Mouse (Mus musculus) adrenal gland (tissue): Measurements from ENCODE around the gene Maml3.

Experiments used
- intact Hi-C: fragments of 180-260 bp; cut with DNase I; formaldehyde crosslinking; loops from one replicate; pipeline ENCODE4 v1.15.1; 2025

The Maml3 gene

DNA sequence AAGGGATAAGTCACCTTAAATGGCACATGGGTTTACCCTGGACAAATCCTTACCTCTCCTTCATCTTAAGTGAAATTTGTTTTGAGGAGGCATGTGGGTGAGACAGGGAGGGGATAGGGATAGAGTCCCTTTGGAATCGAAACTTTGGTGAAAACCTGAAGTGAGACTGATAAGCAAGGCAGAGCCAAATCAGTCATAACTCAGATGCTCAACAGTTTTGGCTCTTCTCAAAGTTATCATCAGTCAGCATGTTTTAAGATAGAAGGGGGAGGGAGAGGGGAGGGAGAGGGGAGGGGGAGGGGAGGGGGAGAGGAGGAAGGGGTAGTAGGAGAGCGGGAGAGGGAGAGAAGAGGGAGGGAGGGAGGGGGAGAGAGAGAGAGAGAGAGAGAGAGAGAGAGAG, 223.5 kb downstream of the Maml3 start:
- intact Hi-C loops = loop anchor here (10.0 kb wide), 1 partner anchor 313 kb away; no protein-coding TSS in a partner anchor

DNA sequence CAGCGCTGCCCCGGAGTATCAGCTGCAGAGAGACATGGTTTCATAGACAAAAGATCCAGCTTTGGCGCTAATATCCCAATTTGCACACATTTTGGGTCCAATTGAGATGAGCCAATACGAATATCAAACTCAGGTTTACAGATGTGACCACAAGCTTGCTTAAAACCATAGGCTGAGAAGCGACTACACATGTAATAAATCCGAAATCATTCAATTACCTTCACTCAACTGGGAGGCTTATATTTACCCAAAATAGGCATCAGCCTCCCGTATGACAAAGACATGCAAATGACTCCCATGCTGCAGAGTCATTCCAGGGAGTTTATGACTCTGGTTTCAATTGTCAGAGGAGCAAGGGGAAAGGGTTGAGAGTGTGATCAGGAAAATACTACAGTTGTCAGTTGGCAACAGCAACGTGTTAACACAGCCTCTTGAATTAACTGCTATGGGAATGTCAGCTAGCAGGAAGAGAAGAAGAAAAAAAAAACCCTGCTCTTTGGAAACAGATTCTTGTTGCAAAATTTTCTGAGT, 224.3 kb downstream of the Maml3 start:
- intact Hi-C loops = loop anchor here (10.0 kb wide), 1 partner anchor 314 kb away; no protein-coding TSS in a partner anchor

DNA sequence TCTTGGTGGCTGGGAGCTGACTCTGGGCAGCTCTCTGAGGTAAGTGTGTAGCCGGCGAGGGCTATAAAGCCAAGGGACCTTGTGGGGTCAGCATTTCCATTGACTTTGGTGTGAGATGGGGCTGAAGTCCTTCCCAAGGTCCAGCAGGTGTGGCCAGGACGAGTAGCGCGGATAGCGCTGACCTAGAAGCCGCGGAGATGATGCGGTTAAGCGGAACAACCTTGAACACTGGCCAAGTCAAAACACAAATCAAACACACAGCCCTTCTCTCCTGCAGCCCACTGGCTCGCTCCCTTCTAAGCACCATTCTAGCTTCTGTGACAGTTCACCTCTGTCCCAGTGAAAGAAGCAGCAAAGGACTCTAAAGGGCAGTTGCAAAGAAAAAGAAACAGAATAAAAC, 225.7 kb downstream of the Maml3 start:
- intact Hi-C loops = no loop called here

DNA sequence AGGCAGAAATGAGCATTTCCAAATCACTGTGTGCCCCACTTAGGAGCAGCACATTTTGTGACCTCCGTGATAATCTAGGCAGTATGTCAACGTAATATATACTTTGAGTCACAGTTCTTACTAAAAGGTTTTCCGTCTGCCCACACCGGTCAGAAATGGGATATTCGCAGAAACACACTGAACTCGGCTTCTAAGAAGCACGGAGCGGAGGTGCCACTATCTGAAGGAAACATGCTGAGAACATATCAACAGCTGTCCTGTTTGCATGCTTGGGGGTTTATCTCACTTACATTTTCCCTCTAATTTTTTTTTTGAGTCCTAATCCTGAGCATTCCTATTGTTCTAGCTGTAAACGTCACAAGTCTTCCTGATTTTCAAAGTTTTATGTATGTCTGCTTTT, 226.3 kb downstream of the Maml3 start:
- intact Hi-C loops = no loop called here

DNA sequence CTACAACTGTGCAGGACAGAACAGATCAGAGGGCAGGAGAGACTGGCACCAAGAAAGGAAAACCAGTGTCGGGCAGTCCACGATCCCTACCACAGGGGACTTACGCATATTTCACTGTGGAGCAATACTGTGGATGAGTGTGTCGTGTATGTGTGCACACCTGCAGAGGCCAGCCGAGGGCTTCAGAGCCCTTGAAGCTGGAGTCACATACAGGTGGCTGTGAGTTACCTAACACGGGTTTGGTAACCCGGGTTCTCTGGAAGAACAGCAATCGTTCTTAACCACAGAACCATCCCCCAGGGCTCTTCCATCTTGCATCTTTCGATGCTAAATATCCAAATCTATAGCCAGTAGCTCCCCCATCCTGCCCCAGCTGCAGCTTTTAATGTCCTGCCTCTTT, 228.1 kb downstream of the Maml3 start:
- intact Hi-C loops = no loop called here

DNA sequence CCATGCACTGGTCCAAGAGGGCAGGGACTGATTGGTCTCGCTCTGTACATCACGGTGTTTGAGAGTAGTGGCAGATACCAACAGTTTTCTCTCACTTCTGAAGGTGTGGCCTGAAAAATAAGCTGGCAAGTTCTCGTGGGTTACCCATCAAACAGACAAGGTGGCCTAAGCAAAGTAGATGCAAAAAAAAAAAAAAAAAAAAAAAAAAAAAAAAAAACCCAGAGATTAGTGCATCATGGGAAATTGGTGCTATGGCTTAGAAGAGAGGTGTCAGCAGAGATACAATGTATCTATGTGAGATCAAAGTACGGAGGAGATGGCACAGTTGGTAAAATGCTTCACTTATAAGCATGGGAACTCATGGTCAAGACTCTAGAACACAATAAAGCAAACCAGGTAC, 229.2 kb downstream of the Maml3 start:
- intact Hi-C loops = no loop called here

DNA sequence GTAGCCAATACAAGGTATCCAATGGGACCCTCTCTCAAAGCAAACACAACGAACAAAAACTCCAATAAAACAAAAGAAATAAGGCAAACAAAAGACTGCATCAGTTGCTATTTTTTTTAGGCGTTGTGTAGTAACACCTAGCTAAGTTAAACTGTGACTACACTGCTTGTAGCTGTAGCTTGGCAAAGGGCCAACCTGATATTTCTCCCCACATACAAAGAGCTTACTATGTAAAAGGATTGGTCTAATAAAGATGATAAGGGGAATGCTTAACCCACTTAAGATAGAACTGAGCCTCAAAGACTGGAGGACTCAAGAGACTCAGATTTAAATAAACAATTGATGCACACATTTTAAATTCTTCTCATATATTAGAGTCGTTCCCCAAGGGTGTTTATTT, 230.6 kb downstream of the Maml3 start:
- intact Hi-C loops = no loop called here

DNA sequence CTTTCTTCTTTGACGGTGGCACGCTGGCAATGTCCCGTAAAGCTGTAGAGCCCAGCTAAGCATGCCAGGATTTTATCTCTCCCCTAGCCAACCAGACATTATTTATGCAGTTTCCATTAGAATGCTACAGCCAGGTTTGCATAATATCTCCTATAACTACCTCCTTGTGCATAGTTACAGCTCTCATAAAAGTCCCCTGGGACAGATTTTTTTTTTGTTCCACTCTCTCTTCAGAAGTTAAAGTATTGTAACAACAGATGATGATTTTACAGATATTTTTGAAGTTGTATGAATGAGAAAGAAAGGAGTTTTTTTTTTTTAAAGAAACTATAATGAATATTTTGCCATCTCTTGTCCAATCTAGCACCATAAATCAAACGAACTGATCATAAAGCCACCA, 232.1 kb downstream of the Maml3 start:
- intact Hi-C loops = no loop called here

DNA sequence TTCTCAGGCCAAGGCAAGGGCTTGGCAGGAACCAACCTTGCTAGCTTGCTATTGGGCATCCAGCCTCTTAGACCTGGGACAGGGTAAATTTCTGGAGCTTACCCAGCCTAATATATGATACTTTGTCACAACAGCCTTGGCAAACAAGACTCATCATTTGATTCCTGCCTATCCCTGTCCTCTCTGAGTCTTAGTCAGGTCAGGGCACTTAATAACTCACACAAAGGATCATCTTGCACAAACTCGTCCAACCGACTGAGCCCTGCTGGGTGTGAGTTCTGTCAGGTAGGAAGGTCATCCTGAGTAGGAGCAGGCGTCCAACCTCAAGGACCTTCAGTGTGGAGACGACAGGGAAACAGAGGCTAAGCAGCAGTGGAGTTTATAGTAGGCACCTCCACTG, 233.5 kb downstream of the Maml3 start:
- intact Hi-C loops = no loop called here

DNA sequence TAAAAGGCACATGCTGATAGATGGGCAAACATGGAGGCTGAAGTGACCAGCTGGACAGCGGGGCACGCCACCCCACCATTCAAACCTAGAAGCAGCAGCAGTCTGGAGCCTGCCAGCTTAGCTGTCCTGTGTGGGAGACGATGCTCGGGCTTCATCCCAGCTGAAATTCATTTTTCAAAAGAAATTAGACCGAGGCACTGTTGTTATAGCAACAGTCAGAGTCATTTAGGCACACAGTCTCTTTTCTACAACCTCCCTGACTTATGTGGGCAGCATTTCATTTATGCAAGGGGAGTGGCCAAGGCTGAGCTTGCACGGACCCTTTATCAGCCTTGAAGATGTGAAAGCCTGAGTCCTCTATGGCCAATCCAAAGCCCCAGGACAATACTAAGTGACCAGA, 234.9 kb downstream of the Maml3 start:
- intact Hi-C loops = no loop called here

DNA sequence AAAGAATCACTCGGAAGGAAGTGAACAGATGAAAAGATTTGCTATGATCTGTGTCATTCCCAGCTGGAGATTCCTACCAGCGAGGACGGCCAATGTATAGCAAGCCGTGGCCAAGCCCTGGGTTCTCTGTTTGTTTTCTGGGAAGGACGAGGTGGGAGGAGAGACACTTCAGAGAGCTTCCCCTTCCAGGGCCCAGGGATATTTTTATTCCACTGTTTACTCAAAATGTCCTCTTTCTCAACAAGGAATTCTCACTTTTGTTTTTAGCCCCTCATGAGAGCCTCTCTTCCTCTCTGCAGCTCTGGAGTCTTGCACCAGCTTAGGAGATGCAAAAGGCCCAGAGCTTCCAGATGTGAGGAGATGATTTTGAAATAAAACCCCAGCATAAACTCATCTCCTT, 236.0 kb downstream of the Maml3 start:
- intact Hi-C loops = no loop called here

DNA sequence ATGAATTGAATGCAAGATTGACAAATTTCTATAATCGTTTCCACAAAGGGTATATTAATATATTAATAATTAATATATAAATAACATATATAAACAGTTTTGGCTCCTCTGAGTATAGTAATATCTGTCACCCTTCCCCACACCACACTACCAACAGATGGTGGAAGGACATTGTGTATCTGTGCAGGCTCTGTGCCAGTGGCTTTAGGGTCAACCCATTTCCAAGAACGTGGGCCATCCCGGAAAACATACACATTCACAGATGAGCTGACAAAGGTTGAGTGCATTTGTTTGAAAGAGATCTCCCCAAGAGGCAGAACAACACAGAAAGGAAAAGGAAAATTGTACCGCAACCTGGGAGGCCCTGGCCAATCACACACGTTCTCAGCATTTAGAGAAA, 238.4 kb downstream of the Maml3 start:
- intact Hi-C loops = no loop called here

DNA sequence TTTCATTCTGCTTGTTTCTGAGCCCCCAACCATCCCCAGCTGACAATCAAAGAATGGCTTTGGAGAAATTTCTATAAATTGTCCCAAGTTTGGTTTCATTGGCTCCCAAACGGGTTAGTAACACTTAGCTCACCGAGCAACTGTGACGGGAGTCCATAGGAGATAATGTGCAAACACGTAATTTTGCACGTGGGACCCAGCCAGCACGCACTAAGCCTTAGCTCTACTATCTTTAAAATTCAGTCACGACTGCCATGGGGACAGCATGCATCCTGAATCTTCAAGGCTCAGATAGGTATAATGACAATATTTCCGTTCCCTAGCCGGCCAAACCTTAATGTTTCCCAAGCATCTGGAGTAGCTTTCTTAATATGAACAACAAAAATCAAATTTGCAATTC, 243.2 kb downstream of the Maml3 start:
- intact Hi-C loops = no loop called here

DNA sequence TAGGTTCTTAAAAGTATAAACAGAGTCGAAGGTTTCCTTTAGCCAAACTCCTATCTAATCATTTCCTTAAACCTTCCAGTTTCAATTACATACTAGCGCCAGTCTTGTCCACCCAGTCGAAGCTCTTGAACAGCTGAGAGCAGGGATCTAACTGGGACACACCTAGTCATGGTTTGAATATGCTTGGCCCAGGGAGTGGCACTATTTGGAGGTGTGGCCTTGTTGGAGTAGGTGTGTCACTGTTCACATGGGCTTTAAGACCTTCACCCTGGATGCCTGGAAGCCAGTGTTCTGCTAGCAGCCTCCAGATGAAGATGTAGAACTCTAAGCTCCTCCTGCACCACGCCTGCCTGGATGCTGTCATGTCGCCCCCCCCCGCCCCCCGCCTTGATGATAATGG, 244.4 kb downstream of the Maml3 start:
- intact Hi-C loops = no loop called here

DNA sequence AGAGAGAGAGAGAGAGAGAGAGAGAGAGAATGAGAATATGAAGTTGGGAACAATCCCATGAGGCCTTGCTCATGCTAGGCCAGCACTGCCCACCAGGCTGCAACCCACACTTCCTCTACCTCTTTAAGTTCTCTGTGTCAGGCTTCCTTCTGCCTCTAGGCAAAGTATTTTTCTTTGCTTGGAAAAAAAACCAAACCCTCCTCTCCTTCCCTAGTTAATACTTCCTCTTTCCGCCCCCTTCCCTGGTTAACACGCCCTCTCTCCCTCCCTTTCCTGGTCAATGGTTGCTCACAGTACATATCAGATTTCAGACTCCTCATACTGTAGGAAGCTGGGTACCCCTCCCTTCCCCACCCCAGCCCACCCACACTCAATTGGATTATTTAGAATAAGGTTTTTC, 245.7 kb downstream of the Maml3 start:
- intact Hi-C loops = no loop called here

DNA sequence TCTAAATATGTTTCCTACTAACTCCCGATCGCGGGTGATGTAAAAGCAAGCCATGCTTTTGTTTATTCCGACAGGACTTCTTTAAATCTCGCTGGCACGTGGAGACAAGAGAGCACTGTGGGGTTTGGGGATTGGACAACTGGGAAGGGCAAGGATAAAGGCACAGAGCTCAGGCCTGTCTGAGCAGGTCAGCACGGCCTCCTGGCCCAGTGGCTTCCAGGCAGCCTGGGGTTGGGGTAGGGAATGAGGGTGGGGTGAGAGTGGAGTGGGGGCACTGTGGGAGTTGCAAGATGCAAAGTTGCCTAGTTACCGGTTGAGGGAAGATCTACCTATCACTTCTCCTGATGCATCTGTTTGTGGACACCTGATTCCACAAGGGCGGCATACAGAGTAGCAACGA, 250.7 kb downstream of the Maml3 start:
- intact Hi-C loops = no loop called here

DNA sequence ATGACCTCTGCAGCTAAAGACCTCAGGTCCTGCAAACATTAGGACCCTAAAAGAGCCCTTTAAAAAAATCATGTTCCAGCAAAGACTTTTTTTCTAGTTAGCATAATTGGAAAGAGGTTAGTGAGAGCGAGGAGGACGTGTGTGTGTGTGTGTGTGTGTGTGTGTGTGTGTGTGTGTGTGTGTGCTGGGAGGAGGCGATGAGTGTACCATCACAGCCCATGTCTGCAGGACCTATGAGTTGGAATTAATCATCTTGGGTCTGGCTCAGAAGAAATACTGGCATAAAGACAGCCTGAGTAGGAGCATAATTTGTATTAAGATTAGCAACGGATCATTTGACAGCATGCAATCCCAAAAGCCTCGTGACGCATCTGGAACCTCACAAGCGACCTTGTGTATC, 251.3 kb downstream of the Maml3 start:
- intact Hi-C loops = no loop called here

DNA sequence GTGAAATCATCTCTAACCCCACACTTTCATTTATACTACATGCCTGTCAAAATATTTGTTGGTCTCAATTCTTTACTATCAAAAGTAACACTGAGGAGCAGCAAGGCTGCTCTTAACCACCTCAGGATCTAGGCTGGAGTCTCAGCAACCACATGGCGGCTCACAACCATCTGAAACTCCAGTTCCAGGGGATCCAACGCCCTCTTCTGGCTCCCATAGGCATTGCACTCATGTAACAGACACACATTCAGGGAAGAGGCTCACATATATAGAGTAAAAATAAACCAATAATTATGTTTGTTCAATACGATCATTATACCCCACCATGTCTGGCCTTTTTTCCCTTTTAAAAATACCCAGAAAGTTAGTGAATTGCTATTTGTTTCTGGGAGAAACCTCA, 252.2 kb downstream of the Maml3 start:
- intact Hi-C loops = no loop called here

DNA sequence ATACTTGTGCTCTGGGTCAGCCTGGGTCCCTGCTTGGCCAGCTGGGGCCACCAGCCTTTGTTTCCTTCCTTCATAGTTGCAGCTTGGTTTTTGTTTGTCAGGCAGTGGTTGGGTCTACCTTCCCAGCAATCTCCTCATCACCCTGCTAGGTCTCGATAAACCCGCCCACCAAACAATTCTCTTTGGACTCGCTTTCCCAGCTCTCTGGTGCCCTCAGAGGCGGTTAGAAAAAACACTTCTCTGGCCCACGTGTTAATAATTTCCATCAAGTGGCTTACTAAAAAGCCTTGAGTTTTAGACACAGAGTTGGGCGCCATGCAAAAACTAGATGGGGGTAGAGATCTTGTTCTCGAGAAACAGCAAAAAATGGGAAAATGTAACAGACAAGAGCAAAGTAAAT, 253.3 kb downstream of the Maml3 start:
- intact Hi-C loops = no loop called here

DNA sequence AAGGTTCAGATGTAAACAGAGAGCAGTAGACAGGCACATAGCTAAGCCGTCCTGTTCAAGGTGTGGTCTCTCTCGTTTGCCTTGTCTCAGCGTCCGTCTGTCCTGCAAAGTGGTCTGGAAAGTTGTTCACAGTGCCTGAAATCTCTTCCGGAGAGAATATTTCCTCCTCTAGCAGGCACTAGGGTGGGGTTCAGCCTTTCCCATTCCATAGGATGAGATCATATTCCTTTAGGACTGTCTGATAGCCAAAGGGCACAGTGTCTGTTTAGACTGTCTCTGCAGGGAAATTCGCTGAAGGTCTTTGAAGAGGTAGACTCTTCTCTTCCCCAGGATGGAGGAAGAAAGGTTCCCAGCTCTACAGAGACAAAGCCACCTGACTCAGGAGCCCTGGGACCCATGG, 255.4 kb downstream of the Maml3 start:
- intact Hi-C loops = no loop called here

DNA sequence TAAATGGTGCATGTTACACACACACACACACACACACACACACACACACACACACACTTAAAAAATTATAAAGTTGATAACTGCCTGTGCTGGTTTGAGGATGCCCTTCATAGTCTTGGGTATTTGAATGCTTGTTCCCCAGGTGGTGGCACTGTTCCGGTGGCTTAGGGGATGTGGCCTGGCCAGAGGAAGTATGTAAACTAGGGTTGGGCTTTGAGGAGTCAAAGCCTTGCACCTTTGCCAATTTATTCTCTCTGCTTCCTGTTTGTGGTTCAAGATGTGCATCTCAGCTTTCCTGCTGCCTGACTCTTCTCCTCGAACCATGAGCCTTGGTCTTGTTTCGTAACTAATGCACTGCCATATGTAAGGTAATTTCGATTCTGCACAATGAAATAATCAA, 257.6 kb downstream of the Maml3 start:
- intact Hi-C loops = no loop called here

DNA sequence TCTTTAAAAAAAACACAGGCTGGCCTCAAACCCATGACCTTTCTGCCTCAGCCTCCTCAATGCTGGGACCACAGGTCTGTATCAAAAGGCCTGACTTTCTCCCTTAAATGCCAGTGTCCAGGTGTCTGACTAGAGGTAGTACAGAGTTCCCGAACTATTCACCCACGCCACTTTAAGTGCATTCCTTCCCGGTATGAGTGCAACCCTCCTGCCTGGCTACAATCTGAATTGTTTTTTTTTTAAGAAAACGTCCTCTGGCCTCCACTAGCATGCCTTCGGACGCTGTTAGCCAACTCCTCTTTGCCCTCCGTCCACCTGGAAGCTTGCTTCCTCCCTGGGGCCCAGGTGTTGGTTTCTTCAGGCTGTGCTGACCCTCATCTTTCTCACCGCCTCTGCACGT, 260.6 kb downstream of the Maml3 start:
- intact Hi-C loops = no loop called here

DNA sequence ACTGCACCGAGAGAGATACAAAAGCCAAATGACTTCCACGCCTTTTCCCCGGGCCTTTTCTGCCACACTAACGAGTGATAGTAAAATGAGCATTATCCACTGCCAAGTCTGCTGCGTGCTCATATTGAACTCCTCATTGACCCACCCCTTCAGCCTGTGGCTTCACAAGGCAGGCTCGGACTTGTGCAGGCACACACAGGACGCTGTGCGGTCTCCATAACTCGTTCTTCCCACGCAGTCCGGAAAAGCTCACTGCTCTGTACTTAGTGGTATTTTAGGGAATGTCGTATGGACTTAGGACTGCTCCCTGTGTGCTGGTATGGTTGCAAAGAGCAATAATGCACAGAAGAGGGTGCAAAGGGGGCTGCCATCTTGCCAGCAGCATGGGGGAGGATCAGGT, 262.7 kb downstream of the Maml3 start:
- intact Hi-C loops = no loop called here

DNA sequence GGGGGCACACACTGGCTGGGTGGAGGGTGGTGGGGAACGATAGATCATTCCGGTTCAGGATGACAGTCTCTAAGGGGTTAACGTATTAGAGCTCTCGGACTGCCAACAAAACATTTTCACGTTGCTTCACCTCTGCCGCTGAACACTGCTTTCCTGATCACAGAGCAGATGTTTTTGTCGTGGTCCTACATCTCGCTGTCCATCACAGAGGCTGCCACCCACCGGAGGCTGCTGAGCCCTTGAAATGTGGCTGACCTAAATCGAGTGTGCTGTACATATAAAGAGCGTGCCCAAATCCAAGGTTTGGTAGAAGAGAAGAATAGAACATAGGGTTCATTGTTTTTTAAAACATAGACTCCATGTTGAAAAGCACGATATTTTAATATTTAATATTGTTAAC, 263.3 kb downstream of the Maml3 start:
- intact Hi-C loops = no loop called here
